Mouse (Mus musculus) liver, embryonic 12.5 days (tissue): ENCODE data around the gene Atp7a. TPM values are rescaled to one million over a fixed set of nuclear protein-coding genes. Genes with fewer than 3 reads are reported as not detected.

Source experiments
- ATAC-seq: fragments of 200-750 bp; cut with Nextera tagmentation; 2 replicates; pipeline ENCODE4 v1.8.0; 2017; ENCODE audit warnings: moderate number of reproducible peaks, mild to moderate bottlenecking, moderate library complexity
- H3K27ac ChIP-seq: fragments of 300-500 bp; sonication (generic); 2 replicates; pipeline ENCODE4 v1.5.1; 2016; ENCODE audit warnings: mild to moderate bottlenecking
- H3K27me3 ChIP-seq: fragments of 300-500 bp; sonication (generic); replicated peaks from 2 replicates; pipeline ENCODE4 v1.6.1; 2016; ENCODE audit warnings: mild to moderate bottlenecking, moderate library complexity
- H3K36me3 ChIP-seq: fragments of 300-500 bp; sonication (generic); 2 replicates; pipeline ENCODE4 v1.6.1; 2016; ENCODE audit warnings: mild to moderate bottlenecking, moderate library complexity
- H3K4me1 ChIP-seq: fragments of 300-500 bp; sonication (generic); 2 replicates; pipeline ENCODE4 v1.6.1; 2016
- H3K4me2 ChIP-seq: fragments of 300-500 bp; sonication (generic); 2 replicates; pipeline ENCODE4 v1.6.1; 2016; ENCODE audit warnings: mild to moderate bottlenecking, moderate library complexity
- H3K4me3 ChIP-seq: fragments of 300-500 bp; sonication (generic); 2 replicates; pipeline ENCODE4 v1.5.1; 2016; ENCODE audit warnings: mild to moderate bottlenecking, moderate library complexity
- H3K9ac ChIP-seq: fragments of 300-500 bp; sonication (generic); 2 replicates; pipeline ENCODE4 v1.6.1; 2016; ENCODE audit warnings: mild to moderate bottlenecking, moderate library complexity
- H3K9me3 ChIP-seq: fragments of 300-500 bp; sonication (generic); replicated peaks from 2 replicates; pipeline ENCODE4 v1.6.1; 2016; ENCODE audit warnings: mild to moderate bottlenecking, moderate library complexity
- WGBS: fragments of 180-500 bp; shearing (Covaris S2); methylation state at CpG from one replicate; pipeline ENCODE4 v1.1.7; 2016; ENCODE audit not compliant: insufficient replicate concordance; 5-methylcytosine and 5-hydroxymethylcytosine counted together
- polyA plus RNA-seq: library from polyadenylated mRNA; unstranded; fragments of >200 nt; fragmentation: Nextera tagmentation; extraction: Ambion mirVana; gene quantifications from 2 replicates; pipeline ENCODE4 v1.2.1, GENCODE M21; 2016

Gene Atp7a
- polyA plus RNA-seq, 1 experiment from 2014 or later = 10.5 TPM

- Histone ChIP-seq H3K9me3 (no peaks in the 10 kb centered on the region), H3K4me3 (no peak within 1 kb of the TSS), H3K27me3 (no peaks in the 10 kb centered on the region), H3K36me3 (no peaks in the 10 kb centered on the region), H3K27ac (no peak within 1 kb of the TSS), H3K4me1 (no peaks in the 10 kb centered on the region), H3K4me2 (no peak within 1 kb of the TSS), H3K9ac (no peak within 1 kb of the TSS)
- 48% methylated on average over 6 of the region's 6 CpGs for WGBS
- no peak for ATAC-seq
Observed at GRCm38 (mm10) chrX:106142936-106143335, 115.9 kb downstream of the Atp7a start, which contains the start of gene Tlr13. TSS of gene Tlr13 (plus strand) at chrX:106143204.

GRCm38 (mm10) chrX:106148185-106148584 lies 121.1 kb downstream of the Atp7a start:
- H3K9ac ChIP-seq = no peak overlapping the region
- WGBS = 61% methylated on average over 1 of the region's 1 CpGs
- ATAC-seq = no peak
- H3K4me3 ChIP-seq = no peak overlapping the region
- H3K4me2 ChIP-seq = no peak overlapping the region
- H3K27me3 ChIP-seq = no peaks in the 10 kb centered on the region
- no peak overlapping the region for H3K27ac ChIP-seq
- no peaks in the 10 kb centered on the region for H3K36me3 ChIP-seq
- H3K4me1 ChIP-seq = no peaks in the 10 kb centered on the region
- no peaks in the 10 kb centered on the region for H3K9me3 ChIP-seq

- Histone ChIP-seq H3K4me3 (no peak overlapping the region), H3K9me3 (no peaks in the 10 kb centered on the region), H3K4me2 (no peak overlapping the region), H3K27ac (no peak overlapping the region), H3K9ac (no peak overlapping the region), H3K4me1 (0 out of 2 replicates have a peak, but pooled peaks cover 5% of the 10 kb centered on the region), H3K36me3 (no peaks in the 10 kb centered on the region), H3K27me3 (no peaks in the 10 kb centered on the region)
- ATAC-seq = no peak
- 55% methylated on average over 3 of the region's 3 CpGs for WGBS
Observed at GRCm38 (mm10) chrX:106149460-106149859, 122.4 kb downstream of the Atp7a start.

GRCm38 (mm10) chrX:106154180-106154586 lies 127.1 kb downstream of the Atp7a start:
- H3K27me3 ChIP-seq = no peaks in the 10 kb centered on the region
- 0 out of 2 replicates have a peak, but pooled peaks cover 9% of the 10 kb centered on the region for H3K4me1 ChIP-seq
- H3K9ac ChIP-seq = no peak overlapping the region
- no peak overlapping the region for H3K27ac ChIP-seq
- no peaks in the 10 kb centered on the region for H3K9me3 ChIP-seq
- no peak overlapping the region for H3K4me3 ChIP-seq
- peak; percentile 93 for ATAC-seq
- no peak overlapping the region for H3K4me2 ChIP-seq
- no peaks in the 10 kb centered on the region for H3K36me3 ChIP-seq

GRCm38 (mm10) chrX:106155892-106156291 lies 128.8 kb downstream of the Atp7a start:
- Histone ChIP-seq H3K9me3 (no peaks in the 10 kb centered on the region), H3K9ac (no peak overlapping the region), H3K27ac (no peak overlapping the region; the same call in 1 of the 2 replicates), H3K4me3 (no peak overlapping the region), H3K4me1 (0 out of 2 replicates have a peak, but pooled peaks cover 9% of the 10 kb centered on the region), H3K36me3 (no peaks in the 10 kb centered on the region), H3K27me3 (no peaks in the 10 kb centered on the region), H3K4me2 (no peak overlapping the region)
- WGBS = 35% methylated on average over 4 of the region's 4 CpGs
- ATAC-seq = no peak

- no peak overlapping the region for H3K4me3 ChIP-seq
- H3K27me3 ChIP-seq = no peaks in the 10 kb centered on the region
- no peak overlapping the region for H3K4me2 ChIP-seq
- 24% methylated on average over 5 of the region's 5 CpGs for WGBS
- H3K9me3 ChIP-seq = no peaks in the 10 kb centered on the region
- peak; percentile 72; the same call in 1 of the 2 replicates for ATAC-seq
- H3K9ac ChIP-seq = no peak overlapping the region
- no peaks in the 10 kb centered on the region for H3K36me3 ChIP-seq
- H3K27ac ChIP-seq = no peak overlapping the region
- no peaks in the 10 kb centered on the region; the same call in 1 of the 2 replicates for H3K4me1 ChIP-seq
Observed at GRCm38 (mm10) chrX:106163995-106164394, 136.9 kb downstream of the Atp7a start.

GRCm38 (mm10) chrX:106164555-106164954 lies 137.5 kb downstream of the Atp7a start:
- Histone ChIP-seq H3K4me1 (no peaks in the 10 kb centered on the region; the same call in 1 of the 2 replicates), H3K27ac (no peak overlapping the region)
- no peak for ATAC-seq

GRCm38 (mm10) chrX:106165089-106165488 lies 138.0 kb downstream of the Atp7a start:
- Histone ChIP-seq H3K27ac (no peak overlapping the region), H3K4me1 (no peaks in the 10 kb centered on the region; the same call in 1 of the 2 replicates), H3K4me2 (no peak overlapping the region), H3K27me3 (no peaks in the 10 kb centered on the region), H3K4me3 (no peak overlapping the region), H3K9ac (no peak overlapping the region), H3K9me3 (no peaks in the 10 kb centered on the region), H3K36me3 (no peaks in the 10 kb centered on the region)
- ATAC-seq = no peak
- WGBS = 42% methylated on average over 1 of the region's 1 CpGs

More at GRCm38 (mm10) chrX:106164555-106164954, 137.5 kb downstream of the Atp7a start:
- Histone ChIP-seq H3K4me3 (no peak overlapping the region), H3K9me3 (no peaks in the 10 kb centered on the region), H3K36me3 (no peaks in the 10 kb centered on the region), H3K27me3 (no peaks in the 10 kb centered on the region), H3K4me2 (no peak overlapping the region), H3K9ac (no peak overlapping the region)
- 59% methylated on average over 5 of the region's 5 CpGs for WGBS

- peak overlapping the region; percentile 22; the same call in 1 of the 2 replicates for H3K9ac ChIP-seq
- no peaks in the 10 kb centered on the region for H3K27me3 ChIP-seq
- H3K4me1 ChIP-seq = no peaks in the 10 kb centered on the region
- no peak overlapping the region for H3K27ac ChIP-seq
- WGBS = 14% methylated on average over 18 of the region's 18 CpGs
- H3K9me3 ChIP-seq = no peaks in the 10 kb centered on the region
- H3K4me3 ChIP-seq = peak overlapping the region; percentile 38
- H3K36me3 ChIP-seq = no peaks in the 10 kb centered on the region
- H3K4me2 ChIP-seq = peak overlapping the region; percentile 62
- ATAC-seq = peak; percentile 75
Observed at GRCm38 (mm10) chrX:106171106-106171852, 144.2 kb downstream of the Atp7a start.

- peak overlapping the region; percentile 38; the same call in 1 of the 2 replicates for H3K4me3 ChIP-seq
- no peaks in the 10 kb centered on the region for H3K36me3 ChIP-seq
- no peak overlapping the region for H3K27ac ChIP-seq
- H3K27me3 ChIP-seq = no peaks in the 10 kb centered on the region
- WGBS = 43% methylated on average over 5 of the region's 6 CpGs
- H3K4me1 ChIP-seq = no peaks in the 10 kb centered on the region
- H3K9me3 ChIP-seq = no peaks in the 10 kb centered on the region
- peak overlapping the region; percentile 62 for H3K4me2 ChIP-seq
- ATAC-seq = no peak
- no peak overlapping the region for H3K9ac ChIP-seq
Observed at GRCm38 (mm10) chrX:106171853-106172154, 144.7 kb downstream of the Atp7a start.
